Mouse (Mus musculus): ENCODE results near the gene Spag9. TPM values are rescaled to one million over a fixed set of nuclear protein-coding genes. Genes with fewer than 3 reads are reported as not detected.

Spag9 gene
- polyA plus RNA-seq (2015; fragmentation: Nextera tagmentation; extraction: Ambion mirVana) = 30.7 and 31.5 TPM in 2 replicates

DNA sequence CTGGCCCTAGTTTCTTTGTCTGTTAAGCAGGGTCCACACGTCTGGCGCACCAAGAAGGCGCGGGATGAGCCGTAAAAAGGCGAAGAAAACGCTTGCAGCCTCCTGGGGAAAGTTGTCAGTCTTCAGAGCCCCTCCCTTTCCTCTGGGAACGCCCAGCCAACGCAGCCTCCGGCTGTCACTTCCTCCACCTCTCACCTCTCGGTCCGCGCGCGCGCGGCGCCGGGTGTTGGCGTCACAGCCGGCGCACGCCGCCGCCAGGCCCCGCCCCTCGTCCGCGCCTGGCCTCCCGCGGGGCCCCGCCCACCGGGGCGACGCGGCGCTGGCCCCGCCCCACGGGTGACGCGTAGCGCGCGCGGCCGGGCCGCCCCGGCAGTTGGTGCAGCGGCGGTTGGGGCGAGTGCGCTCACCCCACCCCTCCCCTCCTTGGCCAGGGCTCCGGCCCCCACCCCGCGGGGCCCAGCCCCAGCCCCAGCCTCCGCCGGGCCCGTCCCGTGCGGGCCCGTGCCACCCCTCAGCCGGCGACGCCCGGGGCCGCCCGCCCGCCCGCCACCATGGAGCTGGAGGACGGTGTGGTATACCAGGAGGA is at the start of gene Spag9:
Gene Spag9 (plus strand): TSS at position 372 of the 586 bp plus-strand sequence.
- peak within 1 kb of the TSS; percentile 89 for H3K4me2 ChIP-seq (replicated peaks)
- H3K9me3 ChIP-seq = no peaks in the 10 kb centered on the region
- peak; percentile 95 for ATAC-seq
- H3K9ac ChIP-seq = peak within 1 kb of the TSS; percentile 92
- peak within 1 kb of the TSS; percentile 97 for H3K4me3 ChIP-seq (replicated peaks)
- WGBS = 1% methylated on average over 66 of the region's 70 CpGs
- no peaks in the 10 kb centered on the region for H3K27me3 ChIP-seq (replicated peaks)
- H3K27ac ChIP-seq = peak within 1 kb of the TSS; percentile 99
- no peaks in the 10 kb centered on the region for H3K36me3 ChIP-seq
- H3K4me1 ChIP-seq (replicated peaks) = peaks cover 15% of the 10 kb centered on the region

DNA sequence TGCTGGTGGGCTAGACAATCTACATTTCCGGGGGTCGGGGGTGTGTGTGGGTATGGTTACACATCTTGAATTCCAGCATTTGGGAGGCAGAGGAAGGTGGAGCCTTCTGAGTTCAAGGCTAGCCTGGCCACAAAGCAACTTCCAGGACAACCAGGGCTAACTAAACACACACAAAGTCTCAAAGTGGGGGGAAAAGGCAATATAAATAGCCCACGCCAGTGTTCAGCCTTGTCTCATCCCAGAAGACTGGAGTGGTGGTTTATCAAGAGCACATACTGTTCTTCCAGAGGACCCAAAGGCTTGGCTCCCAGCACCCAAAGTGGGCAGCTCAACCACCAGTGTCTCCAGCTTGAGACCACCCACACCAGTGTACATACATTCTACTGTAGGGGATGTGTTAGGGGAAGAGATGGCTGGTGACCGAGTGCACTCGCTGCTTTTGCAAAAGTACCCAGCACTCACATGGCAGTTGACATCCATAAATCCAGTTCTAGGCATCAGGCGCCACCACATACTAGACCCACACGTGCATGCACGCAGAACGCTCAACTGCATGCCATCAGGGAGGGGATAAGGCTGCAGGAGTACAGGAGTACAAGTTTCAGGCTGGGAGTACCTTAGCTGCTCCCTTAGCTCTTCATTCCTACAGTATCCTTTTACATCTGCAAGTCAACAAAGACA is 46.9 kb upstream of the Spag9 start:
- Histone ChIP-seq H3K27me3 (replicated peaks) (no peaks in the 10 kb centered on the region), H3K4me3 (replicated peaks) (no peak overlapping the region), H3K27ac (no peak overlapping the region), H3K4me1 (replicated peaks) (peaks cover 12% of the 10 kb centered on the region), H3K9me3 (no peaks in the 10 kb centered on the region), H3K36me3 (peaks cover 22% of the 10 kb centered on the region), H3K9ac (no peak overlapping the region), H3K4me2 (replicated peaks) (no peak overlapping the region)
- ATAC-seq = no peak
- WGBS = 83% methylated on average over 9 of the region's 9 CpGs

- 80% methylated on average over 1 of the region's 1 CpGs for WGBS
These were observed 45.8 kb upstream of the Spag9 start for GRCm38 (mm10) chr11:93950045-93950444.

GRCm38 (mm10) chr11:93952376-93952775 is 43.5 kb upstream of the Spag9 start:
- Histone ChIP-seq H3K4me3 (replicated peaks) (no peak overlapping the region), H3K27ac (no peak overlapping the region), H3K4me2 (replicated peaks) (0 out of 2 replicates have a peak overlapping the region, but pooled peaks have one; percentile 2), H3K27me3 (replicated peaks) (no peaks in the 10 kb centered on the region), H3K9ac (no peak overlapping the region), H3K9me3 (no peaks in the 10 kb centered on the region), H3K4me1 (replicated peaks) (peaks cover 25% of the 10 kb centered on the region), H3K36me3 (peaks cover 17% of the 10 kb centered on the region)
- ATAC-seq = no peak
- WGBS = 68% methylated on average over 5 of the region's 5 CpGs

More at GRCm38 (mm10) chr11:93950045-93950444, 45.8 kb upstream of the Spag9 start:
- peaks cover 14% of the 10 kb centered on the region for H3K4me1 ChIP-seq (replicated peaks)
- H3K27ac ChIP-seq = no peak overlapping the region
- H3K36me3 ChIP-seq = peaks cover 22% of the 10 kb centered on the region
- peak; percentile 54; the same call in 1 of the 2 replicates for ATAC-seq
- no peak overlapping the region for H3K9ac ChIP-seq
- H3K4me2 ChIP-seq (replicated peaks) = no peak overlapping the region
- no peaks in the 10 kb centered on the region for H3K9me3 ChIP-seq
- no peak overlapping the region for H3K4me3 ChIP-seq (replicated peaks)
- no peaks in the 10 kb centered on the region for H3K27me3 ChIP-seq (replicated peaks)

GRCm38 (mm10) chr11:93954738-93955255 is 41.1 kb upstream of the Spag9 start:
- peak; percentile 0; the same call in 1 of the 2 replicates for ATAC-seq
- Histone ChIP-seq H3K9ac (peak overlapping the region; percentile 68), H3K4me3 (replicated peaks) (peak overlapping the region; percentile 77), H3K36me3 (peaks cover 19% of the 10 kb centered on the region), H3K27ac (peak overlapping the region; percentile 94), H3K9me3 (no peaks in the 10 kb centered on the region), H3K4me2 (replicated peaks) (peak overlapping the region; percentile 87), H3K27me3 (replicated peaks) (no peaks in the 10 kb centered on the region), H3K4me1 (replicated peaks) (peaks cover 25% of the 10 kb centered on the region)
- 32% methylated on average over 13 of the region's 13 CpGs for WGBS

GRCm38 (mm10) chr11:93955256-93956150 is 40.4 kb upstream of the Spag9 start:
- Histone ChIP-seq H3K9ac (peak overlapping the region; percentile 68), H3K4me1 (replicated peaks) (peaks cover 25% of the 10 kb centered on the region), H3K9me3 (no peaks in the 10 kb centered on the region), H3K27me3 (replicated peaks) (no peaks in the 10 kb centered on the region), H3K36me3 (peaks cover 20% of the 10 kb centered on the region), H3K27ac (peak overlapping the region; percentile 94), H3K4me2 (replicated peaks) (peak overlapping the region; percentile 87), H3K4me3 (replicated peaks) (peak overlapping the region; percentile 77)
- under 1% methylated on average over 67 of the region's 67 CpGs for WGBS
- ATAC-seq = peak; percentile 98

- H3K36me3 ChIP-seq = peaks cover 21% of the 10 kb centered on the region
These were observed 39.7 kb upstream of the Spag9 start, which contains the start of gene Nme2 for GRCm38 (mm10) chr11:93956159-93956558. Nme2 (minus strand) TSS chr11:93956259.

GRCm38 (mm10) chr11:93957031-93957555 is 38.8 kb upstream of the Spag9 start:
- no peaks in the 10 kb centered on the region for H3K27me3 ChIP-seq (replicated peaks)
- H3K4me3 ChIP-seq (replicated peaks) = no peak overlapping the region
- 85% methylated on average over 2 of the region's 2 CpGs for WGBS
- peaks cover 21% of the 10 kb centered on the region; the same call in 1 of the 2 replicates for H3K36me3 ChIP-seq
- H3K27ac ChIP-seq = 0 out of 2 replicates have a peak overlapping the region, but pooled peaks have one; percentile 94
- H3K9me3 ChIP-seq = no peaks in the 10 kb centered on the region
- H3K4me1 ChIP-seq (replicated peaks) = peaks cover 25% of the 10 kb centered on the region
- no peak overlapping the region for H3K4me2 ChIP-seq (replicated peaks)
- no peak for ATAC-seq
- H3K9ac ChIP-seq = no peak overlapping the region

More at GRCm38 (mm10) chr11:93956159-93956558, 39.7 kb upstream of the Spag9 start, which contains the start of gene Nme2:
- WGBS = 3% methylated on average over 6 of the region's 6 CpGs
- Histone ChIP-seq H3K9me3 (no peaks in the 10 kb centered on the region), H3K4me2 (replicated peaks) (peak within 1 kb of the TSS; percentile 87), H3K27ac (peak within 1 kb of the TSS; percentile 94), H3K9ac (peak within 1 kb of the TSS; percentile 68), H3K4me3 (replicated peaks) (peak within 1 kb of the TSS; percentile 77), H3K27me3 (replicated peaks) (no peaks in the 10 kb centered on the region), H3K4me1 (replicated peaks) (peaks cover 25% of the 10 kb centered on the region)
- ATAC-seq = peak; percentile 30

DNA sequence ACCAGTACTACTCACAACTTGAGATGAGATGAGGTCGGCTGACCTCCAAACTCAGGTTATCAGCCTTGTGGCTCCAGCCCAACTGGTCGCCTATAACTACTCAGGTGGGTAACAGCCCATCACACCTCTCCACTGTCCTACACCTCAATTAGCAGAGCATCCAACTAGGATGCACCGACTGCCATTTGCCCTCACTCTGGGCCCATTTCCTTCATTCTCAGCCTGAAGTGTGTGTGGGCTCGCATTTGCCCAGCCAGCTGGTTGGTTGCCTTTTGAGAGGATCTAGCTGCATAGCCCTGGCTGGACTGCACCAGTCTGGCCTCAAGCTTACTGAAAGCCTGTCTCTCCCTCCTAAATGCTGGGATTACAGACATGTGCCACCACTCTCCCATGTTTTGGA is 38.1 kb upstream of the Spag9 start:
- H3K9me3 ChIP-seq = no peaks in the 10 kb centered on the region
- no peak overlapping the region for H3K4me2 ChIP-seq (replicated peaks)
- no peaks in the 10 kb centered on the region for H3K27me3 ChIP-seq (replicated peaks)
- no peak overlapping the region for H3K9ac ChIP-seq
- ATAC-seq = no peak
- WGBS = 74% methylated on average over 4 of the region's 4 CpGs
- peaks cover 22% of the 10 kb centered on the region for H3K4me1 ChIP-seq (replicated peaks)
- H3K4me3 ChIP-seq (replicated peaks) = no peak overlapping the region
- H3K27ac ChIP-seq = no peak overlapping the region
- H3K36me3 ChIP-seq = peaks cover 22% of the 10 kb centered on the region; the same call in 1 of the 2 replicates

DNA sequence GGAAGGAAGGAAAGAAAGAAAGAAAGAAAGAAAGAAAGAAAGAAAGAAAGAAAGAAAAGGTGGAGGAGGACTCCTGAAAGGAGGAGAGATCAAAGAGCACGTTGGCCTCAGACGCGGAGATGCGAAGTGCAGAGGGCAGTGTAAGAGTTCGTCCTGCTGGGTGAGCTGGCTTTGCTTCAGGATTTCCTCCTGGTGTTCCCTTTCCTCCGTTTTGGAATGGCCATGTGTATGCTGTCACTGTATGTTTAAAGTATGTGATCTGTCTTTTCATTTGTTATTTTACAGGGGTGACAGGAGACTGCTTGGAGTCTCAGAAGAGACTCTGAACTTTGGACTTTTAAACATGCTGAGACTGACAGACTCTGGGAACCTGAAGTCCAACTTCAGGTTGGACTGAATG is 34.4 kb upstream of the Spag9 start:
- H3K4me1 ChIP-seq (replicated peaks) = peaks cover 4% of the 10 kb centered on the region; the same call in 1 of the 2 replicates
- H3K27me3 ChIP-seq (replicated peaks) = no peaks in the 10 kb centered on the region
- peaks cover 26% of the 10 kb centered on the region; the same call in 1 of the 2 replicates for H3K36me3 ChIP-seq
- no peak overlapping the region for H3K4me3 ChIP-seq (replicated peaks)
- WGBS = 85% methylated on average over 6 of the region's 6 CpGs
- H3K9me3 ChIP-seq = no peaks in the 10 kb centered on the region
- no peak for ATAC-seq
- H3K27ac ChIP-seq = no peak overlapping the region
- H3K4me2 ChIP-seq (replicated peaks) = no peak overlapping the region
- no peak overlapping the region for H3K9ac ChIP-seq

- Histone ChIP-seq H3K9ac (no peak overlapping the region), H3K27ac (no peak overlapping the region), H3K36me3 (peaks cover 26% of the 10 kb centered on the region; the same call in 1 of the 2 replicates), H3K27me3 (replicated peaks) (no peaks in the 10 kb centered on the region), H3K4me1 (replicated peaks) (0 out of 2 replicates have a peak, but pooled peaks cover 4% of the 10 kb centered on the region), H3K9me3 (no peaks in the 10 kb centered on the region), H3K4me3 (replicated peaks) (no peak overlapping the region), H3K4me2 (replicated peaks) (no peak overlapping the region)
- WGBS = 87% methylated on average over 4 of the region's 4 CpGs
- ATAC-seq = no peak
These were observed 32.9 kb upstream of the Spag9 start for GRCm38 (mm10) chr11:93963013-93963412.
